Mouse (Mus musculus): ENCODE data around the gene Kctd7. TPM values are rescaled to one million over a fixed set of nuclear protein-coding genes. Genes with fewer than 3 reads are reported as not detected.

The Kctd7 gene
- polyA plus RNA-seq, 1 experiment, result 1.3 TPM

GRCm38 (mm10) chr5:130159761-130160201, 15.1 kb downstream of the Kctd7 start:
- WGBS, result 51% methylated on average over 7 of the region's 7 CpGs
- TF ChIP-seq POLR2A (IDR thresholded peaks at IDR 0.05; ENCODE audit: low read depth, low read length) (no peak), CTCF (IDR thresholded peaks at IDR 0.05; ENCODE audit: extremely low read depth, insufficient read length, insufficient replicate concordance, low read depth, low read length) (no peak)
- no peak overlapping the region for H3K4me3 ChIP-seq (ENCODE audit: low read depth, low read length)
- no peaks in the 10 kb centered on the region for H3K27me3 ChIP-seq (ENCODE audit: control insufficient read depth, insufficient read depth, low read length)
- no peaks in the 10 kb centered on the region for H3K4me1 ChIP-seq (ENCODE audit: control insufficient read depth, insufficient read depth, insufficient read length, low read length)
- no peak overlapping the region for H3K27ac ChIP-seq (ENCODE audit: insufficient read depth, low read depth, low read length)
- H3K36me3 ChIP-seq (ENCODE audit: control insufficient read depth, insufficient read depth, low read length), result no peaks in the 10 kb centered on the region

GRCm38 (mm10) chr5:130163670-130164069, 19.0 kb downstream of the Kctd7 start:
- WGBS, result 3% methylated on average over 7 of the region's 7 CpGs
- no peaks in the 10 kb centered on the region for H3K36me3 ChIP-seq (ENCODE audit: control insufficient read depth, insufficient read depth, low read length)
- H3K4me1 ChIP-seq (ENCODE audit: control insufficient read depth, insufficient read depth, insufficient read length, low read length), result no peaks in the 10 kb centered on the region
- no peaks in the 10 kb centered on the region for H3K27me3 ChIP-seq (ENCODE audit: control insufficient read depth, insufficient read depth, low read length)
- no peak overlapping the region for H3K4me3 ChIP-seq (ENCODE audit: low read depth, low read length)
- H3K27ac ChIP-seq (ENCODE audit: insufficient read depth, low read depth, low read length), result no peak overlapping the region
- peak; percentile 83; the same call in 1 of the 2 replicates for TF ChIP-seq CTCF (IDR thresholded peaks at IDR 0.05; ENCODE audit: extremely low read depth, insufficient read length, insufficient replicate concordance, low read depth, low read length)
- no peak for TF ChIP-seq POLR2A (IDR thresholded peaks at IDR 0.05; ENCODE audit: low read depth, low read length)

DNA sequence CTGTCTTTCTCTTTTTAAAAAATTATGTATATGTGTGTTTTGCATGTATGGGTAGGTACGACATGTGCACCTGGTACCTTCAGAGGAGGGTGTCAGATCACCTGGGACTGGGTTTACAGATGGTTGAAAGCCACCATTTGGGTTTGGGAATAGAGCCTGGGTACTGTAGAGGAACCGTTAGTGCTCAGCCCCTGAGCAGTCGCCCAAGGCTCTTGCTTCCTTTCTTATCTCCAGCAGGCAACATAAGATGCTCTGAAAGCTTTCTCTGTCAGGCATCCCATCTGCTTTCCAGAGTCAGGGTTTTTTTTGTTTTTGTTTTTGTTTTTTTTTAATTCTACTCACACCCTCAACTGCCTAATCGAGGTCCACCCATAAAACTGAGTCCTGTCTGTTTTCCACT, 20.6 kb downstream of the Kctd7 start:
- 73% methylated on average over 4 of the region's 4 CpGs for WGBS
- Histone ChIP-seq H3K27ac (ENCODE audit: insufficient read depth, low read depth, low read length) (no peak overlapping the region), H3K27me3 (ENCODE audit: control insufficient read depth, insufficient read depth, low read length) (no peaks in the 10 kb centered on the region), H3K36me3 (ENCODE audit: control insufficient read depth, insufficient read depth, low read length) (no peaks in the 10 kb centered on the region), H3K4me1 (ENCODE audit: control insufficient read depth, insufficient read depth, insufficient read length, low read length) (no peaks in the 10 kb centered on the region), H3K4me3 (ENCODE audit: low read depth, low read length) (no peak overlapping the region)
- TF ChIP-seq POLR2A (IDR thresholded peaks at IDR 0.05; ENCODE audit: low read depth, low read length), result no peak
- TF ChIP-seq CTCF (IDR thresholded peaks at IDR 0.05; ENCODE audit: extremely low read depth, insufficient read length, insufficient replicate concordance, low read depth, low read length), result no peak

GRCm38 (mm10) chr5:130169109-130169508, 24.4 kb downstream of the Kctd7 start:
- Histone ChIP-seq H3K27me3 (ENCODE audit: control insufficient read depth, insufficient read depth, low read length) (no peaks in the 10 kb centered on the region), H3K27ac (ENCODE audit: insufficient read depth, low read depth, low read length) (no peak overlapping the region), H3K4me1 (ENCODE audit: control insufficient read depth, insufficient read depth, insufficient read length, low read length) (peaks cover 10% of the 10 kb centered on the region; the same call in 1 of the 2 replicates), H3K36me3 (ENCODE audit: control insufficient read depth, insufficient read depth, low read length) (no peaks in the 10 kb centered on the region), H3K4me3 (ENCODE audit: low read depth, low read length) (no peak overlapping the region)
- WGBS, result 49% methylated on average over 6 of the region's 6 CpGs
- no peak for TF ChIP-seq CTCF (IDR thresholded peaks at IDR 0.05; ENCODE audit: extremely low read depth, insufficient read length, insufficient replicate concordance, low read depth, low read length)
- no peak for TF ChIP-seq POLR2A (IDR thresholded peaks at IDR 0.05; ENCODE audit: low read depth, low read length)

- H3K27me3 ChIP-seq (ENCODE audit: control insufficient read depth, insufficient read depth, low read length), result no peaks in the 10 kb centered on the region
- no peaks in the 10 kb centered on the region for H3K36me3 ChIP-seq (ENCODE audit: control insufficient read depth, insufficient read depth, low read length)
- no peak for TF ChIP-seq POLR2A (IDR thresholded peaks at IDR 0.05; ENCODE audit: low read depth, low read length)
- no peak for TF ChIP-seq CTCF (IDR thresholded peaks at IDR 0.05; ENCODE audit: extremely low read depth, insufficient read length, insufficient replicate concordance, low read depth, low read length)
- peak overlapping the region; percentile 89 for H3K4me3 ChIP-seq (ENCODE audit: low read depth, low read length)
- WGBS, result 6% methylated on average over 6 of the region's 6 CpGs
- H3K27ac ChIP-seq (ENCODE audit: insufficient read depth, low read depth, low read length), result peak overlapping the region; percentile 88
- H3K4me1 ChIP-seq (ENCODE audit: control insufficient read depth, insufficient read depth, insufficient read length, low read length), result peaks cover 10% of the 10 kb centered on the region; the same call in 1 of the 2 replicates
Measured at GRCm38 (mm10) chr5:130170666-130171422, 26.2 kb downstream of the Kctd7 start.

- peak within 1 kb of the TSS; percentile 88 for H3K27ac ChIP-seq (ENCODE audit: insufficient read depth, low read depth, low read length)
- peak within 1 kb of the TSS; percentile 89 for H3K4me3 ChIP-seq (ENCODE audit: low read depth, low read length)
- TF ChIP-seq CTCF (IDR thresholded peaks at IDR 0.05; ENCODE audit: extremely low read depth, insufficient read length, insufficient replicate concordance, low read depth, low read length) (no peak), POLR2A (IDR thresholded peaks at IDR 0.05; ENCODE audit: low read depth, low read length) (peak; percentile 94)
- under 1% methylated on average over 57 of the region's 62 CpGs for WGBS
- no peaks in the 10 kb centered on the region for H3K36me3 ChIP-seq (ENCODE audit: control insufficient read depth, insufficient read depth, low read length)
- H3K27me3 ChIP-seq (ENCODE audit: control insufficient read depth, insufficient read depth, low read length), result no peaks in the 10 kb centered on the region
- peaks cover 10% of the 10 kb centered on the region; the same call in 1 of the 2 replicates for H3K4me1 ChIP-seq (ENCODE audit: control insufficient read depth, insufficient read depth, insufficient read length, low read length)
Measured at GRCm38 (mm10) chr5:130171423-130171954, 26.8 kb downstream of the Kctd7 start, which contains the start of gene Rabgef1. Gene Rabgef1, plus strand, starts transcription at chr5:130171798.

GRCm38 (mm10) chr5:130171956-130172601, 27.4 kb downstream of the Kctd7 start:
- Histone ChIP-seq H3K4me1 (ENCODE audit: control insufficient read depth, insufficient read depth, insufficient read length, low read length) (peaks cover 10% of the 10 kb centered on the region; the same call in 1 of the 2 replicates), H3K4me3 (ENCODE audit: low read depth, low read length) (peak overlapping the region; percentile 89), H3K36me3 (ENCODE audit: control insufficient read depth, insufficient read depth, low read length) (no peaks in the 10 kb centered on the region), H3K27ac (ENCODE audit: insufficient read depth, low read depth, low read length) (0 out of 2 replicates have a peak overlapping the region, but pooled peaks have one; percentile 29), H3K27me3 (ENCODE audit: control insufficient read depth, insufficient read depth, low read length) (no peaks in the 10 kb centered on the region)
- TF ChIP-seq POLR2A (IDR thresholded peaks at IDR 0.05; ENCODE audit: low read depth, low read length) (no peak), CTCF (IDR thresholded peaks at IDR 0.05; ENCODE audit: extremely low read depth, insufficient read length, insufficient replicate concordance, low read depth, low read length) (no peak)
- WGBS, result under 1% methylated on average over 43 of the region's 46 CpGs

Data from small intestine, adult 2 months (tissue).